Mouse (Mus musculus) MEL (cell line): Measurements from ENCODE around the gene Uchl4.

Experiments used
- BHLHE40 ChIP-seq: IDR thresholded peaks from 2 replicates; pipeline ENCODE4 v1.6.1; 2012; ENCODE audit warnings: low read depth, mild to moderate bottlenecking, inconsistent platforms, low read length, improper control_type of control experiment, borderline replicate concordance
- CHD1 ChIP-seq: IDR thresholded peaks from 2 replicates; pipeline ENCODE4 v1.6.1; 2012; ENCODE audit warnings: low read depth, mild to moderate bottlenecking, inconsistent platforms, low read length, improper control_type of control experiment
- CTCF ChIP-seq, 3 experiments: IDR thresholded peaks in 2 of 3; conservative IDR thresholded peaks in 1 of 3; 2 replicates each; pipeline ENCODE4 v1.5.1; 2011 to 2012; ENCODE audit warnings: low read length in 3 of 3, low read depth in 2 of 3, mild to moderate bottlenecking in 2 of 3, improper control_type of control experiment in 1 of 3, inconsistent platforms in 1 of 3, mixed read lengths in 1 of 3, moderate library complexity in 1 of 3; ENCODE audit not compliant: control insufficient read depth in 1 of 3, insufficient read depth in 1 of 3, poor library complexity in 1 of 3, severe bottlenecking in 1 of 3
- EP300 ChIP-seq, 2 experiments: IDR thresholded peaks; 2 replicates each; pipeline ENCODE4 v1.6.1; 2011; ENCODE audit warnings: improper control_type of control experiment in 2 of 2, low read length in 2 of 2, low read depth in 1 of 2, mild to moderate bottlenecking in 1 of 2
- MAZ ChIP-seq: IDR thresholded peaks from 2 replicates; pipeline ENCODE4 v1.6.1; 2012; ENCODE audit warnings: low read depth, mild to moderate bottlenecking, inconsistent platforms, low read length, improper control_type of control experiment
- MXI1 ChIP-seq: IDR thresholded peaks from 2 replicates; pipeline ENCODE4 v1.6.1; 2011; ENCODE audit warnings: mild to moderate bottlenecking, low read depth, low read length, improper control_type of control experiment
- POLR2A ChIP-seq, 2 experiments: IDR thresholded peaks; 2 replicates each; pipeline ENCODE4 v1.6.1; 2011 to 2012; ENCODE audit warnings: low read length in 2 of 2, mild to moderate bottlenecking in 2 of 2, control low read depth in 1 of 2, improper control_type of control experiment in 1 of 2, low read depth in 1 of 2, moderate library complexity in 1 of 2; ENCODE audit not compliant: control insufficient read depth in 1 of 2, insufficient read depth in 1 of 2, poor library complexity in 1 of 2
- POLR2AphosphoS5 ChIP-seq: IDR thresholded peaks from 2 replicates; pipeline ENCODE4 v1.6.1; 2012; ENCODE audit warnings: low read depth, borderline replicate concordance, mild to moderate bottlenecking, inconsistent platforms, low read length, moderate library complexity, mixed read lengths
- UBTF ChIP-seq: IDR thresholded peaks from 2 replicates; pipeline ENCODE4 v1.6.1; 2012; ENCODE audit warnings: low read depth, mild to moderate bottlenecking, inconsistent platforms, low read length, improper control_type of control experiment, moderate library complexity, borderline replicate concordance; ENCODE audit not compliant: insufficient read depth
- USF2 ChIP-seq, 2 experiments: IDR thresholded peaks; 2 replicates each; pipeline ENCODE4 v1.6.1; 2011 to 2012; ENCODE audit warnings: improper control_type of control experiment in 2 of 2, low read length in 2 of 2, borderline replicate concordance in 1 of 2, inconsistent platforms in 1 of 2, low read depth in 1 of 2, mild to moderate bottlenecking in 1 of 2; ENCODE audit not compliant: insufficient read depth in 1 of 2

- TF ChIP-seq MAZ (no peak), CTCF (IDR thresholded peaks at IDR 0.05 in 2 of 3, conservative IDR thresholded peaks at IDR 0.05 in 1 of 3; ENCODE audit: control insufficient read depth in 1 of 3, insufficient read depth in 1 of 3, low read depth in 2 of 3, low read length in 3 of 3, poor library complexity in 1 of 3, severe bottlenecking in 1 of 3) (no peak), EP300 (IDR thresholded peaks at IDR 0.05; ENCODE audit: low read depth in 1 of 2, low read length in 2 of 2) (no peak), CHD1 (no peak), USF2 (IDR thresholded peaks at IDR 0.05; ENCODE audit: borderline replicate concordance in 1 of 2, insufficient read depth in 1 of 2, low read depth in 1 of 2, low read length in 2 of 2) (no peak), MXI1 (no peak), UBTF (no peak), POLR2AphosphoS5 (no peak), BHLHE40 (no peak), POLR2A (IDR thresholded peaks at IDR 0.05; ENCODE audit: control insufficient read depth in 1 of 2, insufficient read depth in 1 of 2, low read depth in 1 of 2, low read length in 2 of 2, poor library complexity in 1 of 2) (no peak)
These were observed 3.8 kb upstream of the Uchl4 start for GRCm38 (mm10) chr9:64231171-64231570.
